Mouse (Mus musculus) kidney, adult 2 months (tissue): ENCODE results near the gene Gm10273.

ENCODE experiments used
- CTCF ChIP-seq: fragments of 200-500 bp; conservative IDR thresholded peaks from 2 replicates; pipeline ENCODE4 v1.5.1; 2011; ENCODE audit warnings: low read depth, mild to moderate bottlenecking, control low read depth, low read length, moderate library complexity, mixed read lengths; ENCODE audit not compliant: insufficient read depth, insufficient read length
- POLR2A ChIP-seq: fragments of 200-500 bp; IDR thresholded peaks from one replicate; pipeline ENCODE4 v1.6.1; 2011; ENCODE audit warnings: low read depth, low read length, control low read depth

GRCm38 (mm10) chr10:59438651-59439050 is 43.2 kb downstream of the Gm10273 start:
- TF ChIP-seq POLR2A: no peak
- no peak for TF ChIP-seq CTCF
